Mouse (Mus musculus): ENCODE results near the gene Fam240a.
A peak's percentile ranks its signal among the peaks of the same experiment; 100 is the strongest.

Fam240a gene

DNA sequence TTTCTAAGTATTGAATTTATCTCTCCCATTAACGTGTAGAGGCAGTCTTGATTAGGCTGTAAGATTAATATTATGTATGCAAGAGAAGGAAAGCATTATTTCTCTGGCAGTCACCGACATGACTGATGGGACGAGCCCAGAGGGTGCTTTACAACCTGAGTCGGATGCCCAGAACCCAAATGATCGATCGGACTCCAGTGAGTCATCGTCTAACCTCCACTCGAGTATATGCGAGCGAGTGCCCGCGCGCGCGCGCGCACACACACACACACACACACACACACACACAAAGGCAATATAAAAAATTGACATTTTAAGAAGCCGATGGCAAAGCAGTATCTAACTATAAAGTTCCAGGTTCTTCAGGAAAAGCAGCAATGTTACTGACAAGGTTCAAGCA lies 28.7 kb upstream of the Fam240a start:
- no peak for DNase-seq (ENCODE audit: low spot score in 2 of 2)

DNA sequence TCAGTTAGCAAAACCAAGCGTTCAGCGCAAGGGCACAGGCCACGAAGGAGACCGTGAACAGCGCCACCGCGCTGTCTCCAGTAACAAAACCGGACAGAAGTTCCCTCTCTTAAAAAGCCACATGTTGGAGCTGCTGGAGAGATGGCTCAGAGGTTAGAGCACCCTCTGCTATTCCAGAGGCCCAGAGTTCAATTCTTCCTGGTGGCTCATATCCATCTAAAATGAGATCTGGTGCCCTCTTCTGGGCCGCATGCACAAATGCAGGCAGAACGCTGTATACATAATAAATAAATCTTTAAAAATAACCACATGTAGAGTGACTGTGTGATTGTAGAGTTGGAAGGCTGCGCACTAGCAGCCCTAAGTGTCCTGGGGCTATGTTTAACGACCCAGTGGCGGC lies 27.6 kb upstream of the Fam240a start:
- no peak for DNase-seq (ENCODE audit: low spot score in 2 of 2)

DNA sequence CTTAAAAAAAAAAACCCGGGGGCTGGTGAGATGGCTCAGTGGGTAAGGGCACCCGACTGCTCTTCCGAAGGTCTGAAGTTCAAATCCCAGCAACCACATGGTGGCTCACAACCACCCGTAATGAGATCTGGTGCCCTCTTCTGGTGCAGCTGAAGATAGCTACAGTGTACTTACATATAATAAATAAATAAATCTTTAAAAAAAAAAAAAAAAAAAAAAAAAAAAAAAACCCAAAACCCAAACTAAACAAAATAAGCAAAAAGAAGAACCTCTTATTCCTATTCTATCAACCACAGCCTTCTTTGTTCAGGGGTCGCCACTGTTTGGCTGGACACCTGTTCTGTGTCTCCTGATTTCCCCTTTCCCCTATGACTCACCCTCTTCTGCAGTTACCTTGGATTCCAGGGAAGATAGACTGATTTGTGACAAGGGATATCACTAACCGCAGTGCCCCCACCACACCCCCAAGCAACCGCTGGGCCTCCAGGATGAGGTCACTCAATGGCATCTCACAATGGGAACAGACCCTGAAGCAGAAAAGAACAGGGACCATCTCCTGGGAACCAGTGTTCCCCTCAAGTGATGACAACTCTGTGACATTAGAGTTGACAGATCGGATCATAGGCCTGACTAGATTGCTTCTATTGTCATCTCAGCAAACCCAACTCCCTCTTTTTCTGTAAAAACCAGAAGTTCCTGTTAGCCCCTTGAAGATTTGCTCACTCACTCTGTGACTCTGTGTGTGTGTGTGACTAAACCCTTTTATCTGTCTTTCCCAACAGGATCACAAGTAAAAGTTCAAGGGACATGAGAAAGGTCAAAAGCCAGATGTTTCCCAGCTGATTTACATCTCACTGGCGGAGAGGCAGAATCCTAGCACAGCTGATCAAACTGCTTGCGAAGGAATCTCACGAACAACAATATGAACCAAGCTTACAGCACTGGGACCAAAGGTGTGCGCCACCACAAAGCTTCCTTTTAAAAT lies 21.1 kb upstream of the Fam240a start:
- DNase-seq (ENCODE audit: low spot score in 2 of 2) = no peak

DNA sequence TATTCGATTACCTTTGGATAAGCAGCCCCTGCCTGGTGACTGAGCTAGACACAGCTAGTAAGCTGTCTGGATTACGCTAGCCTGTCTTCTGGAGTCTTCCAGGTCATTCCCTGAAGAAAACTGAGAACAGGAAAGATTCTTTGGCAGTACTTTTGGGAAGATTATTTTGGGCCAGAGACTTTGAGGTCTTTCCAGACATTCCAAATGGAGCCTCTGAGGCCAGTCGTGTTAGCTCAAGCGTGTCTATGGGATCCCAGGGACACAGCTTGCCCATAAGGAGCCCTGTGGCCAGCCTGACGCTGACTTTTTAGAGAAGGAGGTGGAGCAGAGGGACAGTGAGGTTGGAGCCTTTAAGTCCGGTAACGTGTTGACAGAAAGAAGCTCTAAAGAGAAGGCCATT lies 19.3 kb upstream of the Fam240a start:
- DNase-seq (ENCODE audit: low spot score in 2 of 2) = no peak

DNA sequence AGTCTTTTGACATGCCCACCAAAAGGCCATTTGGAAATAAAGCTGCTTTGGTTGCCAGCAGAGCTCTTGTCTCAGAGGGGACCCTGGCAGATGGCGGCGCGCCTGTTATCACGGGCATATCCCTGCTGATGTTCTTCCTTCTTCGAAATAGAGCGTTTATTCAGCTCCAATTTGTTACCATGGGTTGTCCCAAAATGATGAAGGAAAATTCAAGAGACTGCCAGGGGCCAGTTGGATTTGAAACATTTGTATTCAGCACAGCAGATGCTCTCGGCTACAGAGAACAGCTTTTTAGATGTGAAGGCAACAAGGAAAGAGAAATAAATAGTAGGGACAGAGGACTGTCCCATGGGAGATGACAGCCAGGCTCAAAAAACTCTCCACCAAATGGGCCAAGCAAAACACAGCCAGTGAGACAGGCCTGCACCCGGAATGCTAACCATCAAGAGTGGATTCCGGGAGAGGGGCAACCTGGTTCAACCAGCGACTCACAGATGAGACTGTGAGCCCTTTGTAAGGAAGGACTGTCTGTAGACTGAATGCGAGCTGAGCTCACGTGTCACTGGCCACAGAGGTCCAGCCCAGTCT lies 17.3 kb upstream of the Fam240a start:
- peak; percentile 13 to 50 for DNase-seq (ENCODE audit: low spot score in 2 of 2)

DNA sequence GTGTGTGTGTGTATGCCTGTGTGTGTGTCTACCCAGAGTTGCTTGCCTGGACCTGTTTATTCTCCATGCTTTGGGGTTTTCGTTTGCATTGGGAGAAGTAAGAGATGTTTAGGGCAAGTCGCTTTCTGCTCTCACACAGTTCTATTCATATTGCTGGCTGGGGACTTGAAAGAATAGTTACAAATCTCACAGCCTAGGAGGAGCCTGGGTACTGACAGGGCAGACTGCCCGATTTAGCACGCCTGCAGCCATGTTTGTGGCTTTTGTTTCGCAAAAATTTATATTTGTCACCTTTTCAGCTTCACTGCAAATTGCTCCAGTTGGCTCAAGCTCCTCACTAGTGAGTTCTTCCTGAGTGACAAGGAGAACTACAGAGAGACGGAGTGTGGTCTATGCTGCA lies 14.9 kb upstream of the Fam240a start:
- DNase-seq (ENCODE audit: low spot score in 2 of 2) = no peak

DNA sequence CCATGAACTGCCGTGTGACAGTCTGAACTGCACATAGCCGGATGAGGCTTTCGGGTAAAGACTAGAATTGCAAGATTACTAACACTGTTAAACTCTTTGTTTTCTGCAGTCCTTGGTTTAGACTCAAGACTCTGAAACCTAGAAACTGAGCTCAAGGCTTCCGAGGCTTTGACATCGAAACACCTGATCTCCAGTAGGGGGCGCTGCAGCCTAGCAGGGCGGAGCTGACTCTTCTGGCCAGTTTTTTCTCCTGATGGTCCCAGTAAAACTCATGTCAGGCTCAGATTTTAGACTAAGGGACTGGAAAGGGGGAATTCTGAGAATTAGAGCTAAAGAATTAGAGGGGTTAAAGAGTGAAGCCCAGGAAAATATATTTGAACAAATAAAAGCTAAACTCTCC lies 6.1 kb upstream of the Fam240a start:
- DNase-seq (ENCODE audit: low spot score in 2 of 2) = peak; percentile 69

DNA sequence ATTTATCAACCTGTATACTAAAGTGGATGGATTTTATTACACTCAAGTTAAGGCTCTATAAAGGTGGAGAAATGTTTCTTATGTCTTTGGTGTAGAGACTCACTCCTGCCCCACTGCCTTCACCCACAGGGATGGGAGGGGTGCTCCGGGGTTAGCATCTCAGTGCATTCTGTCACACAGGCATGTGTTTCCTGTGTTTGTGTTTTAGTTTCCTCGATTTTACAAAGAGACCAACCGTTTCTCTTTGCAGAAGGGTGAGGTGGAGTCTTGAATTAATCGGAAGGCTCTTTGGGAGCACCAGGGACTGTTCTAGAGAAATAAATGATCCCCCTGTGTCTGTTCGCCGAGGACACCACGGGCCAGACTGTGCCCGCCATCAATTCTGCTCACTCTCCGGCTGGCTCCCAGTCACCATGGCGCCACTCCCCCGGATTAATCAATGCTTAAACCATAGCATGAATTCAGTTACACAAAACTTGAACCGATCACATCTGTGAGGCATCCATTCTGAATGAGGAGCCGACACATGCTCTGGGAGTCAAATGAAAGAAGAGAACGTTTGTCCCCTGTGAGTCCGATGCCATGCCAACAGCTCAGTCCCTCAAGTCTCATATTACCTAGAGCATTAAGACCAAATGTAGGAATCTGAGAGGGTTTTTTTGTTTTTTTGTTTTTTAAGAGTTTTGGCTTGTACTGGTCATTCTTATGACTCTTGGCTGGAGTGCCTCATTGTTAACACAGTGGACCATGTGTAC lies 4.2 kb upstream of the Fam240a start:
- DNase-seq (ENCODE audit: low spot score in 2 of 2) = no peak

DNA sequence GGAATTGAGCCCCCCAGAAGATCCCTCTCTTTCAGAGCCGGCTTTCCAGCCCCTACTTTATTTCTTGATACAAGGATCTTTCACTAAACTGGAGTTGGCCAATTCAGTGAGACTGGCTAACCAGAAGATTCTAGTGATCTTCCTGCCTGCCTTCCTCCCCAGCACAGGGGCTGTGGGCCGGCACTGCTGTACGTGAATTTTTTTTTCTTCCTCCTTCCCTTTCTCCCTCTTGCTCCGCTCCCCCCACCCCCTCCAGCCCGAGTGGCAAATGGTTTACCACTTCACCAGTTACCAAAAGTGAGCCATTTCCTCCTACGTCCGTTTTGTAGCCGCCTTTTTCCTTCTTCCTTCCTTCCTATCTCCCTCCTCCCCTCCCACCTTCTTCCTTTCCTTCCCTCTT lies 1.2 kb downstream of the Fam240a start:
- DNase-seq (ENCODE audit: low spot score in 2 of 2) = no peak

DNA sequence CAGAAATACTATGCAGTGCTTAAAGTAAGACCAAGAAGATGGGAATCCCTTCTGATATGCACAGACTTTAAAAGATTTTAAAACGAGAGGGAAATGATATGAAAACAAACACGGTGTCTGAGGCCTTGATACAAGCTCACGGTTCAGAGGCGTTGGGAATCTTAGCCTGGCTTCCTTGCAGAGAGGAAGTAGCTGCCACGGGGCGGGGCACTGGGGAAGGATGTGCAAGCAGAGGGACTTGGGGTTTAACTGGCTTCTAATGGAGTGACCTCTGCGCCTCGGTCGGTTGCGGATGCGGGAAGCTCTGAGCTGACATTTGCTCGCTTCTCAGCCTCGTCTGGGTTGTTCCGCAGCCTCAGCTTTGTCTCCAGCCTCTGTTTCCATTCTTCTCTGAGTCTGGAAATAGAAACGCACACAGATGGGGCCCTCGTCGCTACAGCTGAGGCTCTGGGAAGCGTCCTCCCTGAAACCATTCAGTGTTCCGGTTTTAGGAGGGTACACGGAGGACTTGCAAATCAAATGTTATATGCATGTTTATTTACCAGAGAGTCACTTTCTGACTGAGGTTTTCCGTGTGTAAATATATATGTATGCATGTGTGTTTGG lies 1.9 kb downstream of the Fam240a start:
- DNase-seq (ENCODE audit: low spot score in 2 of 2) = no peak

DNA sequence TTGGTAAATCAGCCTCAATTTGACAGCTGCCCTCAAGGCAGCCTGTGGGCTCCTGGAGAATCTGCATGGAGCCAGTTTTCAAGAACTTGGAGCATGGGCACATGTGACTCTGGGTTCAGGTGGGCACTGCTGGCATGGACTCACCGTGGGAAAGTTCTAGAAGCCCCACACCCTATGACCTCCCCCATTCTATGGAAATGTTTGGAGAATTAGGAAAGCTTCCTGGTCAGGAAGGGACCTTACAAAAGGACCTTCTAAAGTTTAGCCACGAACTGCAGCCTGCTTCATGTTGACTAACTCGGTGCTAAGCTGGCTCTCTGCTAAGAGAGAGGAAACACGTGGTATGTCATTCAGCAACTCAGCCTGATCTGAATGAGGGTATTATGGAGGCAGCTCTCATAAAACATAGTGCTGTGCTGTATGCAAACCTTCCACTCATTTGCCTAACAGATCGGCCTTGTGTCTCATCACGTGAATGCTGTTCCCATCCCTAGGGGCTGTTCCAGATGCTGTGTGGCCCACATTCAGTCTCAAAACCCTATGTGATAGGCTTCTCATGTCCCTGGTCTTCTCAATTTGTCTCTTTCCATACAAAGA lies 7.2 kb downstream of the Fam240a start:
- DNase-seq (ENCODE audit: low spot score in 2 of 2) = no peak

DNA sequence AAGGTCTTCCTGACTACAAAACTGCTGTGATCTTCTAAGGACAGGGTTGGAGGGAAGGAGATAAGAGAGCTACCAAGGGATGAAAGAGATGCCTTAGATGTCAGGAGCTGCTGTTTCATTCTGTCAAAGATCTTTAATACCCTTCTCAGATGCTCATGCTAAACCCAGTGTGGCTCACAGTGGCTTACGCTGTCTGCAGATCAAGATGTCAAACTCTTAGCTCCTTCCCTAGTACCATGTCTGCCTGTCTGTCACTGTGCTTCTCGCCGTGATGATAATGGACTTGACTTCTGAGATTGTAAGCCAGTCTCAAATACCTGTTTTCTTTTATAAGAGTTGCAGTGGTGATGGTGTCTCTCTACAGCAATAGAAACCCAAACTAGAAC lies 8.0 kb downstream of the Fam240a start:
- DNase-seq (ENCODE audit: low spot score in 2 of 2) = no peak

DNA sequence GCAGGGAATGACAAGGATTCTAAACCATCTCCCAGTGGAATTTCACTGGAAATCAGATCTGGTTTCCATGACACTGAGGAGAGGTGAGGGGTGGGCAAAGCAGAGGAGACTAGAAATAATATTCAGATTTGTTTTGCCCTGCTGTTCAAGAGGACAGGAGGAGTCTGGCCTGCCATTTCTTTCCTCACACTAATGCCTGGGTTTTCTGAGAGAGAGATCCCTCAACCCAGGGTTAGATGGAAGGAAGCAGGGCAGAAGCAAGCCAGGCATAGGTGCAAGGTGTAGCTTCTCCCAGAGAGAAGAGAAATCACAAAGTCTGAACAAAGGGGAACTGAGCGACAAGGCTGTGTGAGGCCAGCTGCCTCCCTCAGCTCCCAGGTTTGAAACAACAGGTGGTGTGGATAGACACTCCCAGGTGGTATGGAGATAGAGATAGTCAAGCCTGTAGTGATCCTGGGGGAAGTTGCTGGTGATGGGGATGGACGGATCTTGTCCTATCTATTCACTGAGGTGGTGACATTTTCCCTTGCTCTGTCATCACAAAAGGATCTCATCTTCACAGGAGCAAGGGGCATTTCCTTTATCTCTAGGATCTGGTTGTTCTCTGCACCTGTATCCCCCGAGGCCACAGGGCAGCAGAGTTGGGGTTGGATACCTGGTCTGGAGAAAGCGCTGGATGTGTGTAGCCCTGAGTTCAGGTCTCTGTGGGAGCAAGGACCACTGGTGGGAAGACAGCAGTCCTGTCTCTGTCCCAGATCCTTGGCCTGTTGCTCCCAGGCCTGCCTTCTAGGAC lies 8.6 kb downstream of the Fam240a start:
- no peak for DNase-seq (ENCODE audit: low spot score in 2 of 2)

DNA sequence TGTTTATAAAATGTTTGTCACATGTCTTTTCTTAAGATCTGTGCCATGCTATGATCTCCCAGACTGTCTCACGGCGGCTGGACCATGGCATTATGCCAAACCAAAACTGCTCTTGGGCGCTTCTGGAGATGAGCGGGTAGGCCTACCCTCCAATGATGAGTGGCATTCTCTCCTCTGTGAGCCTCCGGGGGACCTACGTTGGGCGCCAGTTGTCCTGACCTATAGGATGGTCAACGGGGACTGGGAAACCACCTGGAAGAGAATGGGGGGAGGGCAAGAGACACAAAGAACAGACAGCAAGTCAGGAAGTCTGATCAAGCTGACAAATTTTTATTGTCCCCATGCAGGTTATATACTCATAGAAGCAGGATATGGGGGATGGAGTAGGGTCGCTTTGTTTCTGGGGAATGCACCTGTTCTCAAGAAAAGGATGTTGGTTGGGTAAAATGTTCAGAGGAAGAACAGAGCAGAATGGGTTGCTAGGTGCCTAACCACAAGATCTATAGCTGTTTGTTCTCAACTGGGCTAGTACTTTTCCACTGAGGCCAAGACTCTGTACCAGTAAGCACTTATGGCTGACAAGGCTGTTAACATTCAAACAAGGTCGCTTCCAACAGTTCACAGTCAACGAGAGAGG lies 9.3 kb downstream of the Fam240a start:
- no peak for DNase-seq (ENCODE audit: low spot score in 2 of 2)

DNA sequence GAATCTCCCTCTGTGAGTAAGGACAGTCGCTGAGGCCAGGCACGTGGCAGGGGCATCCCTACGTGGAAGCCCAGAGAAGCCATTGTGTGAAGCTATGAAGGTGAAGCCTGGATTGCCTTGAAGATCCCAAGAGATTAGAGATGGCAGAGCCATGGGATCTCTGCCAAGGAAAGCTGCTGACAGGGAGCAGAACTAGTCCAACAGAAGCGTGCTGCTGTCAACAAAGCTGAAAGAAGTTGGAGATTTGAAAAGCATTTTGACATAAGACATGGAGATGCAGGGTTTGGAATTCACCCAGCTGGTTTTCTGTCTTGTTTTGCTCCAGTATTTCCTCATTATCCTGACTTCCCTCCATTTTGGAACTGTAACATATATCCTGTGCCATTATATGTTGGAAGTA lies 14.4 kb downstream of the Fam240a start:
- no peak for DNase-seq (ENCODE audit: low spot score in 2 of 2)

DNA sequence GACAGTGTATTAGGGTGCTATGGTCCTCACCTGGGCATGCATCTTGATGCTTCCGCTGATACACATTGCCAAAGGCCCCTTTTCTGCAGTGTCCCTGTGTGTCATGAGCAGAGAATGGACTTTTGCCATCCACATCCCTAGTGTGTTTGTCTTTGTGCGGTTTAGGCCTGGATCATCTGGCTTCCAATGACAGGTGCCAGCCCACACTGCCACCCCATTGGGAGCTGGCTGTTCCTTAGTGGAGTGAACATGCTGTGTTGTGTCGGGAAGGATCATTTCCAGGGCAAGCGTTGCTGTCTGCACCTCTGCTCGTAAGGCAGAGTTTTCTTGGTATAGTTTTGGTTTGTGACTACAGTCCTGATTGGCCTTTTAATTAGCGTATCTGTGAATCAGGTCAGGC lies 15.5 kb downstream of the Fam240a start:
- no peak for DNase-seq (ENCODE audit: low spot score in 2 of 2)

DNA sequence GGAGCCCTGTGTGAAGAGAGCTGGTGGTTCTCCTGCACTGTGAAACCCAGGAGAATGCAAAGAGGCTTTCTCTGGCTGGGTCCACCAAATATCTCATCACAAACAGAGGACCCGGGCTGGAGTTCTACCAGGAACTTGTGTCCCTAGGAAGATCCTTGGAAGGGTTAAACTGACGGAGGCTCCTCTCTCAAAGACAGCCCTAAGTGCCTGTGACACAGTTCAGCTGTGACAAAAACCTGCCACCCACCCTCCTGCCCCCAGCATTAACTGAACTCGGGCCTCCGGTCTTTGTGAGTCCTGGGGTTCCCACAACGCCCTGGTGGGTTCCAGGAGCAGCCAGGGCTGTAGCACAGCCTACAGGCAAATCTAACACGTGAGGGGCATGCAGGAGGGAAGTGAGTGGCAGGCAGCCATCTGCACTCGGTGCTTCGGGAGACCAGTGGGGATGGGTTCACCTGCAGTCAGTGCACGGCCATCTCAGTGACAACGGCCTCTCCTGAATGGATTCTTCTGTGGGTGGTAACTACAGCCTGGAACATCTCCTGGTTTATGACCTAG lies 17.1 kb downstream of the Fam240a start:
- DNase-seq (ENCODE audit: low spot score in 2 of 2) = no peak

DNA sequence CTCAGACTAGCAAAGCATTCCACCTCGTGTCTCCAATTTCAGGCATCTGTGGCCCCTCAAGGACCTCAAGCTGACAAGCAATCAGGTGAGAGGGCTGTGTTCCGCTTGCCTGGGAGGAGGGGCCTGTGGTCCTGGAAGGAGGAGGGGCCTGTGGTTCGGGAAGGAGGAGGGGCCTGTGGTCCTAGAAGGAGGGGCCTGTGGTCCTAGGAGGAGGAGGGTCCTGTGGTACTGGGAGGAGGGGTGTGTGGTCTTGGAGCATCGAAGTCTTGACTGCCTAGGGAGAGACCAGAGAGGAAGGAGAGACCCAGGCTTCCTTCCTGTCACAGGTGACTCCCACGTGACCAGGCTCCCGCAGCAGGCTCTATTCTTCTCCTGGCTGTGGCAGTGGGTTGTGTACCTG lies 20.1 kb downstream of the Fam240a start:
- DNase-seq (ENCODE audit: low spot score in 2 of 2) = no peak

DNA sequence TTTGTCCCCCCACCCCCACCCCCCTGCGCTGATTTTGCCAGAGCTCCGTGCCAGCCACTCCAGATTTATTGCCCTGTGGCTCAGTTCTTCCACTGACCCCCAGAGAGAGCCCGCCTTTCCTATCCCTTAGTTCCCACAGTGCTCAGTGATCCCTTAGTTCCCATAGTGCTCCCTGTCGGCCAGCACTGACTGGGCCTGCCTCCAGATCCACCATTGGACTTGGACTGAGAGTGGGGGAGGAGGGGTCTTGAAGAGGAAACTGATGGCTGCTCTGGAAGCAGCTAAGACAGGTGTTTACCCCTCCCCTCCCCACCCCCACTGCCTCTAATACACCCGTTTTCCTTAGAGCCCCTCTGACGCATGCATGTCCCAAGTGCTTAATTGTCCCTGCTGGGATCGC lies 20.7 kb downstream of the Fam240a start:
- no peak for DNase-seq (ENCODE audit: low spot score in 2 of 2)

DNA sequence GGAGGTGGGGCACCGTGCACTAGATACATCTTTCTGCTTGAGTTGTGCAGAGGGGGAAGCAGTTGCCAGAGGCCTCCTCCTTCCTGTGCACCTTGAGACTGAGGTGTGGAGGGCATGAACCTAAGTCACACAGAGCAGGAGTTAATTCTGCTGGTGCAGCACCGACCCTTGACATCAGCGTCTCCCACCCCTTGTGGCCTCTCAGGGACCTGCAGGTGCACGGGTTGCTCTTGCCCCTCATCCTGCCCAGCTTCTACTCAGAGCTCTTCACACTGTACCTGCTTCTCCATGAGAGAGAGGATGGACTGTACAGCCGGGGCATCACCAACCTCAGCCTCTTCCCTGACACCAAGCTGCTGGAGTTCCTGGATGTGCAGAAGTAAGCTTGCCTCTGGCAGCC lies 21.2 kb downstream of the Fam240a start:
- no peak for DNase-seq (ENCODE audit: low spot score in 2 of 2)
